Mouse (Mus musculus) erythroblast, embryonic 14.5 days (primary cell): Measurements from ENCODE around the gene Klhl29. TPM values are rescaled to one million over a fixed set of nuclear protein-coding genes. Genes with fewer than 3 reads are reported as not detected.

ENCODE experiments used
- H3K27me3 ChIP-seq: 2 replicates; pipeline ENCODE4 v1.6.1; 2012; ENCODE audit warnings: inconsistent platforms; ENCODE audit not compliant: control insufficient read depth
- H3K36me3 ChIP-seq: 2 replicates; pipeline ENCODE4 v1.6.1; 2012; ENCODE audit warnings: mild to moderate bottlenecking, inconsistent platforms; ENCODE audit not compliant: control insufficient read depth
- H3K4me1 ChIP-seq: 2 replicates; pipeline ENCODE4 v1.6.1; 2012; ENCODE audit warnings: inconsistent platforms; ENCODE audit not compliant: control insufficient read depth
- H3K4me3 ChIP-seq: replicated peaks from 2 replicates; pipeline ENCODE3; 2012; ENCODE audit warnings: moderate library complexity, mild to moderate bottlenecking, inconsistent platforms
- H3K9me3 ChIP-seq: 2 replicates; pipeline ENCODE4 v1.6.1; 2012; ENCODE audit warnings: low read length, inconsistent platforms, mixed read lengths; ENCODE audit not compliant: control insufficient read depth
- GATA1 ChIP-seq: IDR thresholded peaks from 2 replicates; pipeline ENCODE4 v1.6.1; 2012; ENCODE audit warnings: low read length, inconsistent platforms, mixed read lengths
- TAL1 ChIP-seq: IDR thresholded peaks from 3 replicates; pipeline ENCODE4 v1.6.1; 2012; ENCODE audit warnings: low read length, inconsistent platforms, mixed read lengths
- polyA plus RNA-seq: library from polyadenylated mRNA; stranded (reverse); fragments of >175 nt; gene quantifications from 2 replicates; pipeline ENCODE4 v1.2.3, GENCODE M21; 2012

Klhl29 gene
- polyA plus RNA-seq, 1 experiment = not detected

DNA sequence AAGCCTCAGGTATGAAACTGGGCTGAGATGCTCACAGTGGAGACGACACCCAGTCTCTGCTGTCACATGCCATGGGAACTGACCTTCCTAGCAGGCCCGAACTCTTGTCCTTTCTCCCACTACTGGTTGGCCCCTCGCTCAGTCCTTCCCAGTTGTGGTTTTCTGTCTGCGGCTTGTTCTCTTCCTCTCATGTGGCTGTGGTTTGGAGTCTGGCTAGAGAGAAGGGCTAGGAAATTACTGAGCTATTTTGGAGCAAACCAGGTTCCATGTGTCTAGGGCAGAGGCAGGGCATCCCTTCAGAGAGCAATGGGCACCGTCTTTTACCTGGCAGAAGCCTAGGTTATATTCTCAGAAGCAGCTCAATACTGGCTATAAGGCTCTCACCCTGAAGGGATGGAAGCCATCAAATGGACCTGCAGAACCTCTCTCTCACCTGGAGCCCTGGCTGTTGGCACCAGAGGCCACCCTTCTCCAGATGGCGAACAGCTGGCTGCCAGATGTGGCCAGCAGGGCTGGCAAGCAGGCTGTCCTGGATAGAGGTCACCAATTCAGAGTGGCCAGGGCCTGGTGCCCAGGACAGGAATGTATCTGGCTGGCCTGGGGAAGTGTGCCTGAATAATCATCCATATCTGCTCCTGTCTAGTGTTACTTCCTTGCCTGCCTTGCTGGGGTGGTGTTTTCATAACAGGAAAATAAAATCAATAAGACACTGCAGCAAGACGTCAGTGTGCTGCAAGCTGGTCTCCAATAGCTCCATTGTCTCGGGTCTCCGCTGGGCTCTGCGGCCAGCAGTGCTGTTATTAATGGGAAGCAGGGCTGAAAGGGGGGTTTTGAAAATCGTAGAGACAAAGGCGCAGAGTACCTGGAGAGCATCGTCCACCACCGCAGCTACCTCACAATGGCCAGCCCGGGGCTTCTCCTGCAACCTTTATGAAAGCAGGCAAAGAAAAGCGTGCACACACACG lies 167.3 kb downstream of the Klhl29 start:
- no peaks in the 10 kb centered on the region for H3K27me3 ChIP-seq
- H3K36me3 ChIP-seq = no peaks in the 10 kb centered on the region
- no peak overlapping the region for H3K4me3 ChIP-seq
- no peaks in the 10 kb centered on the region for H3K4me1 ChIP-seq
- TF ChIP-seq TAL1 = no peak
- TF ChIP-seq GATA1 = no peak
- no peaks in the 10 kb centered on the region for H3K9me3 ChIP-seq

DNA sequence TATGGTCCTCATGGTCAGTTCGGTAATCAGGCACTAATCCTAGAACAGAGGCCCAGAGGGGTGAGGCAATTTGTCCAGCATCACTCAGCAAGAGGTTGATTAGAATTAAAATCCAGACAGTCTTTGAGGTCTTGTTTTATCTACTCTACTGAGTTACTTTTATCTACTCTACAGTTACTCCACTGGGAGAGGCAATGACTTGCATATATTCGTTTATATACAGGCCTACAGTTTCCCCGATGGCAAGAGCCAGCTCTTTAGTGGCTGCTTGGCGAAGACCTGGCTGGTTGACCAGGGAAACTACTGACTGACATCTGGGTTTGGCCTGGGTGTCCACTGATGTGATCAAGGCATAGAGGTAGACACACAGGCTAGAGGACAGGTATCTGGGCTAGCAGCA lies 168.3 kb downstream of the Klhl29 start:
- no peak for TF ChIP-seq TAL1

DNA sequence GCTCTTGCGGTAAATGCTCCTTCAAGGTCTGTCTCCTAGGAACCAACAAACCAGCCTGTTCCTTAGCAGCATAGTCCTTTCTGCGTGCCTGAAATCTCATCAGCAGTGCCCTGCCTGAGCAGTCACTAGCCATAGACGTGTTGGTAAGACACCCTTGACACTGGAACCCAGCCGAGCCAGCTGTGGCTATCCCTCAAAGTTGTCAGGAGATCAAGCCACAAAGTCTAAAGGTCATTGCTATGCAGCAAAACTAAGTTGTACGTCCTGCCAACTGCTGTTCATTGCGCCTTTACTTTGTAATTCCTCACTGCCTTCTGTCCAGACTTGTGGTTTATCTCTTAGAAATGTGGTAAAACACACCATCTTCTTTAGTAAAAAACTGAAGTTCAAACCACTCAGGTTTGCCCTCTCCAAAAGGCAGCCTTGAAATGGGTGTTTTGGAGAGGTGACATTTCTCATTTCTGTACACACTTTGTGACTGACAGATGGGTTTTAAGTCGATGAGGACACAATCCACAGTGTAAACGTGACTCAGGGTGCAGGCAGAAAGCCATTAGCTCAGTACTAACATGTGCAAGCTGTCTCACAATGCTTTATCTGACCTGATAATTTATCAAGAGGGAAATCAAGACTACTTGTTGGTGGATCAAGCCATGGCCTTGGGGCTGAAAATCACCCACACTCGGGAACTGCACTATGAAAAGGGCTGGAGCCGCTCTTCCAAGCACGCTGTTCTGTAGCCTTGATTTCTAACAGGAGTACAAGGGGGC lies 171.2 kb downstream of the Klhl29 start:
- Histone ChIP-seq H3K4me1 (no peaks in the 10 kb centered on the region), H3K9me3 (no peaks in the 10 kb centered on the region), H3K4me3 (no peak overlapping the region), H3K27me3 (no peaks in the 10 kb centered on the region), H3K36me3 (no peaks in the 10 kb centered on the region)
- TF ChIP-seq TAL1 = no peak
- no peak for TF ChIP-seq GATA1

More for the DNA sequence above, 168.3 kb downstream of the Klhl29 start:
- H3K4me3 ChIP-seq = no peak overlapping the region
- H3K4me1 ChIP-seq = no peaks in the 10 kb centered on the region
- no peaks in the 10 kb centered on the region for H3K36me3 ChIP-seq
- no peaks in the 10 kb centered on the region for H3K9me3 ChIP-seq
- no peaks in the 10 kb centered on the region for H3K27me3 ChIP-seq

GRCm38 (mm10) chr12:5203385-5203784 lies 172.1 kb downstream of the Klhl29 start:
- Histone ChIP-seq H3K4me1 (no peaks in the 10 kb centered on the region), H3K9me3 (no peaks in the 10 kb centered on the region), H3K4me3 (no peak overlapping the region), H3K27me3 (no peaks in the 10 kb centered on the region), H3K36me3 (no peaks in the 10 kb centered on the region)
- no peak for TF ChIP-seq GATA1
- TF ChIP-seq TAL1 = no peak

DNA sequence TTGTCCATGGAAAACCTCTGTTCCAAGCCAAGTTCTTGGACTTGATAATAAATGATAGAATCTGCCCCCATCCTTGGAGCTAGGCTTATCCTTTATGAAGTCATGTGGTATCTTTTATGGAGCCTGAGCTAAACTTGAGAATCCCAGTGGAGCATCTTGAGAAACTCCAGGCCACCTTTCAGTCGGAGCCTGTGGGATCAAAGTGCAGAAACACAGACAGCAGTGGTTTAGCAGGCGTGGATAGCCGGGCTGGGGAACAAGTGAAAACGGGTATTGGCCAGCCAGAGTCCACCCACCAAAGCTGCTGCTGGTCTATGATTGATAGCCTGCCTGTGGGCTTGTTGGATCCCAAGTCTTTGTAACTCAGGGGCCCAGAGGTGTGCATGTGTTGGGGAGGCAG lies 177.2 kb downstream of the Klhl29 start:
- TF ChIP-seq TAL1 (no peak), GATA1 (no peak)
- Histone ChIP-seq H3K4me3 (no peak overlapping the region), H3K4me1 (no peaks in the 10 kb centered on the region), H3K36me3 (no peaks in the 10 kb centered on the region), H3K27me3 (no peaks in the 10 kb centered on the region), H3K9me3 (no peaks in the 10 kb centered on the region)

GRCm38 (mm10) chr12:5194176-5194575 lies 181.3 kb downstream of the Klhl29 start:
- Histone ChIP-seq H3K9me3 (no peaks in the 10 kb centered on the region), H3K4me3 (no peak overlapping the region), H3K4me1 (no peaks in the 10 kb centered on the region), H3K36me3 (no peaks in the 10 kb centered on the region), H3K27me3 (no peaks in the 10 kb centered on the region)
- TF ChIP-seq GATA1 = no peak
- no peak for TF ChIP-seq TAL1

GRCm38 (mm10) chr12:5192380-5192718 lies 183.1 kb downstream of the Klhl29 start:
- Histone ChIP-seq H3K9me3 (no peaks in the 10 kb centered on the region), H3K27me3 (no peaks in the 10 kb centered on the region), H3K4me1 (no peaks in the 10 kb centered on the region), H3K36me3 (no peaks in the 10 kb centered on the region), H3K4me3 (no peak overlapping the region)
- TF ChIP-seq TAL1 = no peak
- no peak for TF ChIP-seq GATA1

GRCm38 (mm10) chr12:5191628-5192379 lies 183.7 kb downstream of the Klhl29 start:
- TF ChIP-seq GATA1 = no peak
- TF ChIP-seq TAL1 = no peak
- Histone ChIP-seq H3K4me3 (no peak overlapping the region), H3K9me3 (no peaks in the 10 kb centered on the region), H3K27me3 (no peaks in the 10 kb centered on the region), H3K36me3 (no peaks in the 10 kb centered on the region), H3K4me1 (no peaks in the 10 kb centered on the region)

DNA sequence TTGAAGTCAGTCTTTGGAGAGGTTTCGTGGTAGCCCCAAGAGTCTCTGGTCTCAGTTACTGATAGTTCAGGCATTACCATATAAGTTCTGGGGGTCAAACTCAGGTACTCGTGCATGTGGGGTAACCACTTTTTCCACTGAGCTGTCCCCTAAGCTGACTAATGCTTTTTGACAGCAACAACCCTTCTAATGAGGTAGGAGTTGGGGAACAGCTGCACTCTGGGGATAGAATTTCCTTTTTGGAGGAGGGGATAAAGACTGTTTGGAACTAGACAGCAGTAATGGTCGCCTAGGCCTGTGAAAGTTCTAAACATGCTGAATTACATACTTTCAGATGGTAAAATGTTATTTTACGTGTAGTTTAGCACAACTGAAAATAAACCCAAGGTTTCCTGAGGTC lies 184.3 kb downstream of the Klhl29 start:
- Histone ChIP-seq H3K27me3 (no peaks in the 10 kb centered on the region), H3K4me1 (no peaks in the 10 kb centered on the region), H3K4me3 (no peak overlapping the region), H3K36me3 (no peaks in the 10 kb centered on the region), H3K9me3 (no peaks in the 10 kb centered on the region)
- TF ChIP-seq TAL1 (no peak), GATA1 (no peak)
